Mouse (Mus musculus) MEL (cell line): ENCODE data around the gene Ugt1a9.

Experiments
- CTCF ChIP-seq, 3 experiments: IDR thresholded peaks in 2 of 3; conservative IDR thresholded peaks in 1 of 3; 2 replicates each; pipeline ENCODE4 v1.5.1; 2011 to 2012; ENCODE audit warnings: low read length in 3 of 3, low read depth in 2 of 3, mild to moderate bottlenecking in 2 of 3, improper control_type of control experiment in 1 of 3, inconsistent platforms in 1 of 3, mixed read lengths in 1 of 3, moderate library complexity in 1 of 3; ENCODE audit not compliant: control insufficient read depth in 1 of 3, insufficient read depth in 1 of 3, poor library complexity in 1 of 3, severe bottlenecking in 1 of 3
- KAT2A ChIP-seq: conservative IDR thresholded peaks from 2 replicates; pipeline ENCODE4 v1.6.1; 2012; ENCODE audit warnings: low read depth, low read length, improper control_type of control experiment, inconsistent platforms
- MAFK ChIP-seq: IDR thresholded peaks from 2 replicates; pipeline ENCODE4 v1.6.1; 2011; ENCODE audit warnings: low read depth, mild to moderate bottlenecking, low read length, improper control_type of control experiment, borderline replicate concordance
- MAX ChIP-seq: IDR thresholded peaks from 2 replicates; pipeline ENCODE4 v1.6.1; 2011; ENCODE audit warnings: low read length, improper control_type of control experiment
- MXI1 ChIP-seq: IDR thresholded peaks from 2 replicates; pipeline ENCODE4 v1.6.1; 2011; ENCODE audit warnings: mild to moderate bottlenecking, low read depth, low read length, improper control_type of control experiment
- NELFE ChIP-seq: IDR thresholded peaks from 2 replicates; pipeline ENCODE4 v1.6.1; 2011; ENCODE audit warnings: low read depth, low read length, improper control_type of control experiment
- NRF1 ChIP-seq: IDR thresholded peaks from 2 replicates; pipeline ENCODE4 v1.6.1; 2014; ENCODE audit warnings: low read depth, mild to moderate bottlenecking, inconsistent platforms, low read length, improper control_type of control experiment, moderate library complexity; ENCODE audit not compliant: poor library complexity, insufficient read depth, severe bottlenecking
- POLR2A ChIP-seq, 2 experiments: IDR thresholded peaks; 2 replicates each; pipeline ENCODE4 v1.6.1; 2011 to 2012; ENCODE audit warnings: low read length in 2 of 2, mild to moderate bottlenecking in 2 of 2, control low read depth in 1 of 2, improper control_type of control experiment in 1 of 2, low read depth in 1 of 2, moderate library complexity in 1 of 2; ENCODE audit not compliant: control insufficient read depth in 1 of 2, insufficient read depth in 1 of 2, poor library complexity in 1 of 2
- USF2 ChIP-seq, 2 experiments: IDR thresholded peaks; 2 replicates each; pipeline ENCODE4 v1.6.1; 2011 to 2012; ENCODE audit warnings: improper control_type of control experiment in 2 of 2, low read length in 2 of 2, borderline replicate concordance in 1 of 2, inconsistent platforms in 1 of 2, low read depth in 1 of 2, mild to moderate bottlenecking in 1 of 2; ENCODE audit not compliant: insufficient read depth in 1 of 2
- ZNF384 ChIP-seq: IDR thresholded peaks from 2 replicates; pipeline ENCODE4 v1.6.1; 2012; ENCODE audit warnings: low read depth, mild to moderate bottlenecking, inconsistent platforms, low read length, improper control_type of control experiment

GRCm38 (mm10) chr1:88267489-88267888 is 196.9 kb downstream of the Ugt1a9 start:
- TF ChIP-seq POLR2A (IDR thresholded peaks at IDR 0.05; ENCODE audit: control insufficient read depth in 1 of 2, insufficient read depth in 1 of 2, low read depth in 1 of 2, low read length in 2 of 2, poor library complexity in 1 of 2) (no peak), NELFE (no peak), ZNF384 (no peak), MAFK (no peak), NRF1 (no peak), MAX (no peak), MXI1 (no peak), CTCF (IDR thresholded peaks at IDR 0.05 in 2 of 3, conservative IDR thresholded peaks at IDR 0.05 in 1 of 3; ENCODE audit: control insufficient read depth in 1 of 3, insufficient read depth in 1 of 3, low read depth in 2 of 3, low read length in 3 of 3, poor library complexity in 1 of 3, severe bottlenecking in 1 of 3) (no peak), USF2 (IDR thresholded peaks at IDR 0.05; ENCODE audit: borderline replicate concordance in 1 of 2, insufficient read depth in 1 of 2, low read depth in 1 of 2, low read length in 2 of 2) (no peak), KAT2A (no peak)
